Comparison of ENCODE assay signal across 21 mouse cellular contexts in genomic region chr9:71804116-71804515, GRCm38 (mm10). TPM values are rescaled to one million over a fixed set of nuclear protein-coding genes. Genes with fewer than 3 reads are reported as not detected.
DNase-seq lines count a peak whose midpoint lies in the region; ATAC-seq and TF ChIP-seq lines count a peak whose summit lies in the region.
"Had no signal": no experiment of that assay in that cellular context is flagged by ENCODE, and none has a peak within 500 bp of the region (broad histone marks: within the 10 kb centered on the region; RNA-seq: fewer than 3 reads in every experiment).

No protein-coding gene starts in this region.

- no peak for ATAC-seq in forebrain, embryonic 13.5 days
- ATAC-seq in kidney, postnatal 0 days (replicated peaks; ENCODE audit: low FRiP score, low read depth) = no peak
- no peak for ATAC-seq in hindbrain, embryonic 13.5 days (ENCODE audit: low FRiP score)
- ATAC-seq: forebrain, embryonic 14.5 days; hindbrain, embryonic 16.5 days; inflammation-experienced regulatory T-cells, adult 6 months; intestine, postnatal 0 days had no signal

- H3K4me3 ChIP-seq in forebrain, embryonic 10.5 days = no peak overlapping the region
- no peak overlapping the region for H3K4me3 ChIP-seq in forebrain, embryonic 13.5 days
- H3K4me3 ChIP-seq in kidney, postnatal 0 days (replicated peaks; ENCODE audit: low read depth, low read length) = no peak overlapping the region
- H3K4me3 ChIP-seq in hindbrain, embryonic 13.5 days = no peak overlapping the region
- H3K4me3 ChIP-seq in cerebellum, adult 2 months (replicated peaks; ENCODE audit: insufficient read depth, low read depth, low read length) = no peak overlapping the region
- H3K4me3 ChIP-seq: embryonic facial prominence, embryonic 12.5 days; heart, embryonic 12.5 days had no signal

- H3K27ac ChIP-seq in forebrain, embryonic 10.5 days = peak overlapping the region; percentile 42; the same call in 1 of the 2 replicates
- no peak overlapping the region for H3K27ac ChIP-seq in forebrain, embryonic 13.5 days
- H3K27ac ChIP-seq in kidney, postnatal 0 days = no peak overlapping the region
- H3K27ac ChIP-seq in hindbrain, embryonic 13.5 days = no peak overlapping the region
- H3K27ac ChIP-seq in cerebellum, adult 2 months (ENCODE audit: insufficient read depth, low read length) = no peak overlapping the region
- H3K27ac ChIP-seq: embryonic facial prominence, embryonic 12.5 days had no signal

- H3K9ac ChIP-seq in forebrain, embryonic 13.5 days = no peak overlapping the region
- H3K9ac ChIP-seq in kidney, postnatal 0 days (ENCODE audit: low read depth, low read length) = no peak overlapping the region
- no peak overlapping the region for H3K9ac ChIP-seq in hindbrain, embryonic 13.5 days
- H3K9ac ChIP-seq: heart, embryonic 12.5 days had no signal

- no peak for TF ChIP-seq POLR2A in cerebellum, adult 2 months (IDR thresholded peaks at IDR 0.05; ENCODE audit: borderline replicate concordance, insufficient read depth, low read length)

- H3K4me2 ChIP-seq in forebrain, embryonic 13.5 days = no peak overlapping the region
- no peak overlapping the region for H3K4me2 ChIP-seq in kidney, postnatal 0 days (ENCODE audit: low read length)
- H3K4me2 ChIP-seq in hindbrain, embryonic 13.5 days = no peak overlapping the region
- H3K4me2 ChIP-seq: embryonic facial prominence, embryonic 12.5 days; heart, embryonic 12.5 days had no signal

- no peak for DNase-seq in forebrain, embryonic 10.5 days (ENCODE audit: extremely low spot score, low spot score)
- peak; percentile 52 for DNase-seq in kidney, postnatal 0 days (ENCODE audit: low spot score)
- no peak for DNase-seq in kidney, adult 9 months
- DNase-seq in embryo, embryonic 11 days = peak; percentile 22
- DNase-seq in cerebellum, adult 2 months = no peak
- DNase-seq: adrenal gland, adult 2 months; adrenal gland, postnatal 25 days; cerebellum, adult 18-20 months; cerebellum, postnatal 14 days; gastrocnemius, postnatal 36 days; heart, adult 18-20 months; heart, postnatal 36 days had no signal

- H3K36me3 ChIP-seq in forebrain, embryonic 10.5 days (replicated peaks) = no peaks in the 10 kb centered on the region
- no peaks in the 10 kb centered on the region for H3K36me3 ChIP-seq in forebrain, embryonic 13.5 days (ENCODE audit: poor library complexity, severe bottlenecking)
- H3K36me3 ChIP-seq in kidney, postnatal 0 days (ENCODE audit: insufficient read depth, low read length) = no peaks in the 10 kb centered on the region
- no peaks in the 10 kb centered on the region for H3K36me3 ChIP-seq in hindbrain, embryonic 13.5 days
- H3K36me3 ChIP-seq: embryonic facial prominence, embryonic 12.5 days; heart, embryonic 12.5 days had no signal

- H3K27me3 ChIP-seq in forebrain, embryonic 10.5 days (ENCODE audit: poor library complexity, severe bottlenecking) = peaks cover 17% of the 10 kb centered on the region
- H3K27me3 ChIP-seq in forebrain, embryonic 13.5 days = 0 out of 2 replicates have a peak, but pooled peaks cover 3% of the 10 kb centered on the region
- H3K27me3 ChIP-seq in kidney, postnatal 0 days (ENCODE audit: insufficient read depth, low read length) = no peaks in the 10 kb centered on the region
- H3K27me3 ChIP-seq in hindbrain, embryonic 13.5 days = no peaks in the 10 kb centered on the region
- H3K27me3 ChIP-seq in cerebellum, adult 2 months (ENCODE audit: control insufficient read depth, insufficient read depth, low read length) = no peaks in the 10 kb centered on the region
- H3K27me3 ChIP-seq: CH12.LX; embryonic facial prominence, embryonic 12.5 days had no signal

- TF ChIP-seq CTCF in kidney, postnatal 0 days (IDR thresholded peaks at IDR 0.05; ENCODE audit: low read depth) = no peak
- TF ChIP-seq CTCF in cerebellum, adult 2 months (IDR thresholded peaks at IDR 0.05; ENCODE audit: borderline replicate concordance, insufficient read depth, low read depth, low read length) = no peak

- H3K9me3 ChIP-seq in forebrain, embryonic 10.5 days = no peaks in the 10 kb centered on the region
- H3K9me3 ChIP-seq in forebrain, embryonic 13.5 days (replicated peaks) = no peaks in the 10 kb centered on the region
- H3K9me3 ChIP-seq in kidney, postnatal 0 days (replicated peaks; ENCODE audit: low read length) = no peaks in the 10 kb centered on the region
- no peaks in the 10 kb centered on the region for H3K9me3 ChIP-seq in hindbrain, embryonic 13.5 days
- H3K9me3 ChIP-seq: embryonic facial prominence, embryonic 12.5 days; heart, embryonic 12.5 days had no signal

- H3K4me1 ChIP-seq in forebrain, embryonic 10.5 days = peaks cover 49% of the 10 kb centered on the region
- H3K4me1 ChIP-seq in forebrain, embryonic 13.5 days = no peaks in the 10 kb centered on the region
- H3K4me1 ChIP-seq in kidney, postnatal 0 days (replicated peaks; ENCODE audit: insufficient read depth, low read length) = 0 out of 2 replicates have a peak, but pooled peaks cover 5% of the 10 kb centered on the region
- H3K4me1 ChIP-seq in hindbrain, embryonic 13.5 days (replicated peaks) = 0 out of 2 replicates have a peak, but pooled peaks cover 2% of the 10 kb centered on the region
- peaks cover 6% of the 10 kb centered on the region for H3K4me1 ChIP-seq in cerebellum, adult 2 months (ENCODE audit: control insufficient read depth, insufficient read depth, low read length)
- H3K4me1 ChIP-seq: embryonic facial prominence, embryonic 12.5 days had no signal

- 31% methylated on average over 6 of the region's 6 CpGs for WGBS in forebrain, embryonic 10.5 days
- 36% methylated on average over 6 of the region's 6 CpGs for WGBS in forebrain, embryonic 13.5 days
- WGBS in kidney, postnatal 0 days = 28% methylated on average over 6 of the region's 6 CpGs
- 57% methylated on average over 6 of the region's 6 CpGs for WGBS in hindbrain, embryonic 13.5 days
- 83% methylated on average over 6 of the region's 6 CpGs for WGBS in cerebellum, adult 2 months

RNA-seq across cellular contexts. Expression of gene Cgnl1, which starts 32.7 kb away (rescaled TPM):
- 7.3 and 7.6 TPM in 2 replicates for polyA plus RNA-seq in forebrain, embryonic 10.5 days (2016; fragmentation: Nextera tagmentation; extraction: Ambion mirVana)
- 4.0 TPM in 2 replicates for polyA plus RNA-seq in forebrain, embryonic 13.5 days (2015; fragmentation: Nextera tagmentation; extraction: Ambion mirVana)
- 33.8 and 37.9 TPM in 2 replicates for polyA plus RNA-seq in kidney, postnatal 0 days (2015; fragmentation: Nextera tagmentation; extraction: Ambion mirVana)
- polyA plus RNA-seq in hindbrain, embryonic 13.5 days (2015; fragmentation: Nextera tagmentation; extraction: Ambion mirVana) = 7.7 and 8.9 TPM in 2 replicates
- 25.0 and 25.9 TPM in 2 replicates for polyA plus RNA-seq in cerebellum, adult 2 months (2012; rRNA removed)
- polyA plus RNA-seq: inflammation-experienced regulatory T-cells, adult 6 months had no signal

Comparison
In these comparisons a context has a peak if more than half of its experiments do, and no peak if none do; other contexts are left out.
1. DNase-seq: peak in kidney, postnatal 0 days (single experiment) and embryo, embryonic 11 days (single experiment); none in forebrain, embryonic 10.5 days (single experiment), kidney, adult 9 months (single experiment) and cerebellum, adult 2 months (0 of 2).